Mouse (Mus musculus): ENCODE results near the gene Usp7.
"Not testable (repeated sequence)": the region's sequence is repeated elsewhere in the genome, so short reads cannot be mapped to it uniquely, and the experiment has no call there.

Gene Usp7

GRCm38 (mm10) chr16:8751555-8752235 is 40.4 kb downstream of the Usp7 start:
- no peak for DNase-seq (ENCODE audit: low spot score)

- DNase-seq (ENCODE audit: low spot score): no peak
Observed at GRCm38 (mm10) chr16:8748904-8749303, 43.2 kb downstream of the Usp7 start.

- peak; percentile 29 for DNase-seq (ENCODE audit: low spot score)
Observed at GRCm38 (mm10) chr16:8748175-8748846, 43.8 kb downstream of the Usp7 start.

- DNase-seq (ENCODE audit: low spot score): no peak
Observed at GRCm38 (mm10) chr16:8747772-8748171, 44.3 kb downstream of the Usp7 start.

- no peak for DNase-seq (ENCODE audit: low spot score)
Observed at GRCm38 (mm10) chr16:8746509-8746908, 45.6 kb downstream of the Usp7 start.

GRCm38 (mm10) chr16:8745751-8746150 is 46.4 kb downstream of the Usp7 start:
- DNase-seq (ENCODE audit: low spot score): no peak

- no peak for DNase-seq (ENCODE audit: low spot score)
Observed at GRCm38 (mm10) chr16:8743989-8744388, 48.1 kb downstream of the Usp7 start.

- DNase-seq (ENCODE audit: low spot score): no peak
Observed at GRCm38 (mm10) chr16:8741697-8742096, 50.4 kb downstream of the Usp7 start.

GRCm38 (mm10) chr16:8741110-8741509 is 51.0 kb downstream of the Usp7 start:
- no peak for DNase-seq (ENCODE audit: low spot score)

- DNase-seq (ENCODE audit: low spot score): peak; percentile 92
Observed at GRCm38 (mm10) chr16:8738542-8739514, 53.3 kb downstream of the Usp7 start.

GRCm38 (mm10) chr16:8737666-8738541 is 54.2 kb downstream of the Usp7 start:
- DNase-seq (ENCODE audit: low spot score): no peak

- no peak for DNase-seq (ENCODE audit: low spot score)
Observed at GRCm38 (mm10) chr16:8737341-8737665, 54.8 kb downstream of the Usp7 start.

- DNase-seq (ENCODE audit: low spot score): no peak
Observed at GRCm38 (mm10) chr16:8736757-8737156, 55.4 kb downstream of the Usp7 start.

- DNase-seq (ENCODE audit: low spot score): no peak
Observed at GRCm38 (mm10) chr16:8736032-8736431, 56.1 kb downstream of the Usp7 start.

GRCm38 (mm10) chr16:8734693-8735092 is 57.4 kb downstream of the Usp7 start:
- no peak for DNase-seq (ENCODE audit: low spot score)

GRCm38 (mm10) chr16:8733624-8734023 is 58.5 kb downstream of the Usp7 start:
- DNase-seq (ENCODE audit: low spot score): no peak

- DNase-seq (ENCODE audit: low spot score): not testable (repeated sequence)
Observed at GRCm38 (mm10) chr16:8732450-8732849, 59.7 kb downstream of the Usp7 start.

GRCm38 (mm10) chr16:8731630-8732029 is 60.5 kb downstream of the Usp7 start:
- DNase-seq (ENCODE audit: low spot score): no peak

- no peak for DNase-seq (ENCODE audit: low spot score)
Observed at GRCm38 (mm10) chr16:8728111-8728748, 63.9 kb downstream of the Usp7 start.

GRCm38 (mm10) chr16:8725807-8726206 is 66.3 kb downstream of the Usp7 start:
- DNase-seq (ENCODE audit: low spot score): no peak

GRCm38 (mm10) chr16:8724031-8724430 is 68.1 kb downstream of the Usp7 start:
- DNase-seq (ENCODE audit: low spot score): no peak
